Mouse (Mus musculus): ENCODE measurements around the gene Ssxa1. TPM values are rescaled to one million over a fixed set of nuclear protein-coding genes. Genes with fewer than 3 reads are reported as not detected.

Gene Ssxa1
- total RNA-seq (2023), result not detected in 2 replicates

DNA sequence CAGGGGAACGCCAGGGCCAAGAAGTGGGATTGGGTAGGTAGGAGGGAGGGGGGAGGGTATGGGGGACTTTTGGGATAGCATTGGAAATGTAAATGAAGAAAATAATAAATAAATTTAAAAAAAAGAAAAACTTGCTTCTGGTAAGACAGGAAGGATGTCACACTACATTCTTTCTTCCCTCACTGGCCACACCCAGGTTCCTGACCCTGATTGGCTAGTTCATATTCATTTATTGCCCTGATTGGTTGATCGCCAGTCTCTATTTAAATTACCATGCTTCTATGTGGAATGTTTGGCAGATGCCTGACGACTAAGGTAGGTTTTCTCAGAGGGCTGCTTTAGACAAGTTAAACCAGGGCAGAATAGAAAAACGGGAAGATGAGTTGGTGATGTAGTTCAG, at the start of gene Ssxa1:
TSS of gene Ssxa1 (plus strand) at position 301 of the 400 bp plus-strand sequence.

GRCm38 (mm10) chrX:21068106-21068505, 47.5 kb upstream of the Ssxa1 start, which contains the start of gene Spaca5:
TSS of gene Spaca5 (plus strand) at chrX:21068406.

DNA sequence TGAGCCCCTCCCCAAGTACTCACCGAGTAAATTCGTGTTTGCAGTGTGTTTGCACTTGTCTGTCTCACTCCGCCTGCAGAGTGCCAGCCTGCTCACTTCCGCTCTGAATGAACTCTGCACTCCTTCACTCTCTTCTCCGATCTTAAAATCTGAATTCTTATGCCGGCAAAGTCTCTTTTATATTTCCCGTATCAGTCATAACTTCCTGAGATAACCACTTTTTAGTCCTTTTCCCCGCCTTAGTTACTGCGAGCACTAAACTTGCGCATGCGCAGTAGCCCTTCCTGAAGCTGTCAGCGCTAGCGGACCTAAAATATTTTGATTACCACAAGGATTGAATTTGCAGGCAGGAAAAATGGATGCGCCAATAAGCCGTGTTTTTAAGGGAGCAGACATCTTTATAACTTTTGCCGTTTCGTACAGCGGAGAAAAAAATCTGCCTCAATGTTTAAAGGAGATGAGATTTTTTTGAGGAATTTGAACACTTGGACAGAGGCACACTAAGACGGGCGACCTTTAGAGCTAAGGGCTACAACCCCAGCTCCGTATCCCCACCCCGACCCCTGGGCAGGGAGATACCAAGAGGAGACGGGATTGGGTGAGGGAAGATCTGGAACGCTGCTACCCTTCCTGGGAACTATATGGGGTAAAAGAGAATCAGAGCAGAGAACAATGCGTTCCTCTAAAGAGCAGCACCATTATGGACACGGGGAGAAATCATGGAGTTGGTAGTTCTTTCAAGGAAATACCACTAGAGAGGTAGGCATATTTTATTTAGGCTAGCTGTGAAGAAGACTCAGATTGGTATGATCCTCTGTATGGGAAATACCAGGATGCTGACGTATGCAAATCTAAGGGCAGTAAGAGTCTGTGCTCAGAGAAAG, 26.4 kb upstream of the Ssxa1 start, which contains the start of gene Zfp300:
TSS of gene Zfp300 (minus strand) at position 545 of the 884 bp plus-strand sequence.

Other genes starting within 250 kb of the Ssxa1 start
- gene Timp1, start 245.7 kb upstream of the Ssxa1 start, total RNA-seq (2023), result not detected in 2 replicates
- 2.3 and 3.1 TPM in 2 replicates for gene Syn1, start 194.8 kb upstream of the Ssxa1 start, total RNA-seq (2023)
- gene Cfp, start 184.3 kb upstream of the Ssxa1 start, total RNA-seq (2023), result 243 and 259 TPM in 2 replicates
- gene Elk1, start 165.2 kb upstream of the Ssxa1 start, total RNA-seq (2023), result 14.2 and 14.5 TPM in 2 replicates
- 27.9 and 31.6 TPM in 2 replicates for gene Uxt, start 153.8 kb upstream of the Ssxa1 start, total RNA-seq (2023)
- gene Zfp182, start 53.5 kb upstream of the Ssxa1 start, total RNA-seq (2023), result 8.9 and 12.8 TPM in 2 replicates
- gene Spaca5, start 47.4 kb upstream of the Ssxa1 start, total RNA-seq (2023), result not detected in 2 replicates
- gene Zfp300, start 26.3 kb upstream of the Ssxa1 start, total RNA-seq (2023), result not detected in 2 replicates
- not detected in 2 replicates for gene Gm21876, start 59.8 kb downstream of the Ssxa1 start, total RNA-seq (2023)

All from neutrophil, adult 65 days (primary cell).